Mouse (Mus musculus) liver, embryonic 14.5 days (tissue): ENCODE measurements around the gene Scap. TPM values are rescaled to one million over a fixed set of nuclear protein-coding genes. Genes with fewer than 3 reads are reported as not detected.

Experiments used
- ATAC-seq: fragments of 200-750 bp; cut with Nextera tagmentation; 2 replicates; pipeline ENCODE4 v1.8.0; 2017; ENCODE audit warnings: moderate number of reproducible peaks, mild to moderate bottlenecking, moderate library complexity; ENCODE audit not compliant: insufficient read depth
- DNase-seq, 3 experiments: peaks; one replicate each; pipeline ENCODE4 v3.0.0-alpha.2; 2012 to 2013; ENCODE audit warnings: low read depth in 3 of 3, low spot score in 3 of 3
- H3K27ac ChIP-seq: fragments of 300-500 bp; sonication (generic); 2 replicates; pipeline ENCODE4 v1.5.1; 2014; ENCODE audit warnings: moderate library complexity, mild to moderate bottlenecking, control low read depth, inconsistent platforms
- H3K27me3 ChIP-seq: fragments of 300-500 bp; sonication (generic); 2 replicates; pipeline ENCODE4 v1.6.1; 2014; ENCODE audit warnings: mild to moderate bottlenecking, low read length, moderate library complexity; ENCODE audit not compliant: control insufficient read depth, insufficient read depth
- H3K36me3 ChIP-seq: fragments of 300-500 bp; sonication (generic); replicated peaks from 2 replicates; pipeline ENCODE4 v1.6.1; 2014; ENCODE audit warnings: low read depth; ENCODE audit not compliant: control insufficient read depth, insufficient read depth
- H3K4me1 ChIP-seq, 2 experiments: fragments of 200-500 bp in 1 of 2; fragments of 300-500 bp in 1 of 2; sonication (generic) in 1 of 2; replicated peaks; 2 replicates each; pipeline ENCODE4 v1.6.1; 2012 to 2014; ENCODE audit warnings: antibody characterized with exemption in 1 of 2, inconsistent platforms in 1 of 2, low read length in 1 of 2; ENCODE audit not compliant: control insufficient read depth in 2 of 2, insufficient read depth in 2 of 2
- H3K4me2 ChIP-seq: fragments of 300-500 bp; sonication (generic); 2 replicates; pipeline ENCODE4 v1.6.1; 2014; ENCODE audit warnings: low read depth, mild to moderate bottlenecking, control low read depth, moderate library complexity
- H3K4me3 ChIP-seq, 2 experiments: fragments of 200-500 bp in 1 of 2; fragments of 300-500 bp in 1 of 2; sonication (generic) in 1 of 2; 2 replicates each; pipeline ENCODE4 v1.5.1; 2012 to 2014; ENCODE audit warnings: low read depth in 2 of 2, low read length in 2 of 2, mild to moderate bottlenecking in 2 of 2, control low read depth in 1 of 2, inconsistent platforms in 1 of 2, moderate library complexity in 1 of 2; ENCODE audit not compliant: insufficient read depth in 1 of 2
- H3K9ac ChIP-seq: fragments of 300-500 bp; sonication (generic); replicated peaks from 2 replicates; pipeline ENCODE4 v1.6.1; 2014; ENCODE audit warnings: mild to moderate bottlenecking, control low read depth, moderate library complexity
- H3K9me3 ChIP-seq: fragments of 300-500 bp; sonication (generic); 2 replicates; pipeline ENCODE4 v1.6.1; 2016; ENCODE audit warnings: low read length, mixed read lengths; ENCODE audit not compliant: control insufficient read depth
- CTCF ChIP-seq: IDR thresholded peaks from 2 replicates; pipeline ENCODE4 v1.5.1; 2016; ENCODE audit warnings: antibody characterized with exemption, low read depth, control low read depth
- EP300 ChIP-seq: IDR thresholded peaks from 2 replicates; pipeline ENCODE4 v1.6.1; 2016; ENCODE audit warnings: antibody characterized with exemption, low read depth
- WGBS: fragments of 180-500 bp; shearing (Covaris S2); extraction: QIAGEN DNeasy Blood & Tissue Kit; methylation state at CpG from one replicate; pipeline ENCODE4 v1.1.7; 2014; ENCODE audit not compliant: insufficient replicate concordance; 5-methylcytosine and 5-hydroxymethylcytosine counted together
- polyA plus RNA-seq, 2 experiments: library from polyadenylated mRNA; depleted of rRNA in 1 of 2; stranded (reverse) in 1 of 2; unstranded in 1 of 2; fragments of >200 nt; fragmentation: Nextera tagmentation in 1 of 2; extraction: Ambion mirVana in 1 of 2; gene quantifications; 2 replicates each; pipeline versions ENCODE4 v1.2.1 to v1.2.3; 2012 to 2014

The Scap gene
- polyA plus RNA-seq, 2 experiments = 9.4 to 15.6 TPM

DNA sequence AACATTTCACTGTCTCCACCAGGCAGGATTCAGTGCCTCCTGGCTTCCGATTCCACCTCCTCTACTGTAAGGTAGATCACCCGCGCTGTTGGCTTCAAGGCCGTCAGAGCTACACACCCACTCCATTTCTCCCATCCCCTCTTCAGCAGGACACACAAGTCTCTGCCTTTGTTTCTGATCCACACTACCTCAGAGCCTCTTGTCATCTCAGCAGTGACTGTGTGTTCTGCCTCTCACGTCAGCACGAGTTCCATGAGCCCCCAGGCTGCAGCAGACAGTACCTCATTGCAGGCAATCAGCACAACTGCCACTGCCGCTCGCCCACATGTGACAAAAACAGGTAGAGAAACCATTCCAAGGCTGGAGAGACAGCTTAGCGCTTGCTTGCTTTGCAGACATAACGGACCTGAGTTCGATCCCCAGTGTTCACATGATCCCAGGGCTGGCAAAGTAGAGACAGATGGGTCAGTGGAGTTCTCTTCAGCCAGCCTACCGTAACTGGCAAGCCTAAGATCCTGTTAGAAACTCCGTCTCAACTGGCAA, 39.1 kb upstream of the Scap start:
- no peak for DNase-seq
- Histone ChIP-seq H3K36me3 (no peaks in the 10 kb centered on the region), H3K27ac (no peak overlapping the region), H3K9ac (no peak overlapping the region), H3K4me2 (no peak overlapping the region), H3K27me3 (no peaks in the 10 kb centered on the region), H3K4me3 (no peak overlapping the region), H3K9me3 (no peaks in the 10 kb centered on the region), H3K4me1 (no peaks in the 10 kb centered on the region)
- WGBS = 77% methylated on average over 13 of the region's 13 CpGs
- no peak for ATAC-seq
- TF ChIP-seq EP300 = no peak
- no peak for TF ChIP-seq CTCF

DNA sequence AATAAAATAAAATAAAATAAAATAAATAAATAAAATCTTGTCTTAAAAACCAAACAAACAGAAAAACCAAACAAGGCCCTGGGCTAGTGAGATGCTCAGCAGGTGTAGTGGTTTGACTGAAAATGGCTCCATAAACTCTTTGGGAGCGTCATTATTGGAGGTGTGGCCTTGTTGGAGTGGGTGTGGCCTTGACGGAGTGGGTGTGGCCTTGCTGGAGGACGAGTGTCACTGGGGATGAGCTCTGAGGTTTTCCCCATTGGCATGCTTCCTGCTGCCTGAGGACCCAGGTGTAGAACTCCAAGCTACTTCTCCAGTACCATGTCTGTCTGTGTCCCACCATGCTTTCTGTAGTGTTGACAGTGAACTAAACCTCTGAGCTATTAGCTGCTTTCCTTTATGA, 38.3 kb upstream of the Scap start:
- no peaks in the 10 kb centered on the region for H3K36me3 ChIP-seq
- no peaks in the 10 kb centered on the region for H3K4me1 ChIP-seq
- DNase-seq (no peak), ATAC-seq (no peak)
- no peaks in the 10 kb centered on the region for H3K27me3 ChIP-seq
- H3K4me2 ChIP-seq = no peak overlapping the region
- TF ChIP-seq CTCF (no peak), EP300 (no peak)
- no peaks in the 10 kb centered on the region for H3K9me3 ChIP-seq
- H3K9ac ChIP-seq = no peak overlapping the region
- H3K4me3 ChIP-seq = no peak overlapping the region
- no peak overlapping the region for H3K27ac ChIP-seq
- 27% methylated on average over 3 of the region's 3 CpGs for WGBS

DNA sequence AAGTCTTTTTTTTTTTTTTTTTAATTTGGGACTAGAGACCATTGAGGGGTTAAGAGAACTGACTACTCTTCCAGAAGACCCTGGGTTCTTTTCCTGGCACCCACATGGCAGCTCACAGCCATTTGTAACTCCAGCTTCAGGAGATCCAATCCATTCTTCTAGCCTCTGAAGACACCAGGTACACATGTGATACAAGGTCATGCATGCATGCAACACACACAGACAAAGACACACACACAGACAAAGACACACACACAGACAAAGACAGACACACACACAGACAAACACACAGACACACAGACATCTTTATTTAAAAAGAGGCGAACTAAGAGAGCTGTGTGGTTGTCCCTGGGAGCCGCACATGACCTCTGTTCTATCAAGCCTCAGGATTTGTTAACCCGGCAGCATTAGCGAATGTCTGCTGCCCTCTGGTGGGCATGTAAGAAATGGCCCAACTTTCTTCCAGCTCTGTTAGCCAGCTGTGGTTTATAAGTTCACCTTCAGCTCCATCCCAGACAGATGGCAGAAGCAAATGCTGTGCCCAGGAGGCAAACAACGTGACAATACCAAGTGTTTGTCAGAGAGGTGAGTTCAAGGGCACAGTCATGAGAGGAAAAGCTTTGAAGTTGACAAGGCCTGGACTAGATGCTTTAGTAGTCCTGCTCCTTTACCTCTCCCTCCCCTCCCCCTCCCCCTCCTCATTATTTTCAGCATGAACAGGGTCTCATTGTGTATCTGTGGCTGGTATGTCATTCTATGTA, 36.0 kb upstream of the Scap start:
- no peak for ATAC-seq
- DNase-seq = peak; percentile 45 to 50 (median 49)
- Histone ChIP-seq H3K36me3 (no peaks in the 10 kb centered on the region), H3K9me3 (no peaks in the 10 kb centered on the region; the same call in 1 of the 2 replicates), H3K27ac (no peak overlapping the region), H3K4me1 (no peaks in the 10 kb centered on the region), H3K9ac (no peak overlapping the region), H3K27me3 (no peaks in the 10 kb centered on the region), H3K4me2 (no peak overlapping the region), H3K4me3 (no peak overlapping the region)
- TF ChIP-seq EP300 (no peak), CTCF (peak; percentile 93)
- under 1% methylated on average over 5 of the region's 5 CpGs for WGBS

DNA sequence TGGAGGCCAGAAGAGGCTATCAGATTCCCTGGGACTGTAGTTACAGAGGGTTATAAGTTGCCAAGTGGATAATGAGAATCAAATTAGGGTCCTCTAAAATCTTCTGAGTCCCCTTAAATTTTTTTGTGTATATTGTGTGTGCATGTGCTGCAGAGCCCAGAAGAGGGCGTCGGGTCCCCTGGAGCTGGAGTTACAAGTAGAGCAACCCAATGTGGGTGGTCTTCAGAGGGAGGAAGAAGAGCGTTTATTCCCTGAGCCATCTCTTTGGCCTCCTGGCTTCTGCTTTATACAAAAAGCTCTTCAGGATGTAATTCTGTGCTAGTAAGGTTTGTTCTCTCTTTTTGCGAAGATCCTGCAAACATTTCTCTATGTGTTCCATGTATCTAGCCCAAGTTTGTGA, 28.6 kb upstream of the Scap start:
- ATAC-seq (no peak; the same call in 1 of the 2 replicates), DNase-seq (peak in 1 of 3 experiments; percentile 42)
- no peaks in the 10 kb centered on the region for H3K36me3 ChIP-seq
- peak overlapping the region; percentile 95 for H3K4me2 ChIP-seq
- peak overlapping the region; percentile 77 to 78 for H3K4me3 ChIP-seq
- peak overlapping the region; percentile 48 for H3K27ac ChIP-seq
- TF ChIP-seq EP300 (no peak), CTCF (peak; percentile 52)
- WGBS = 4% methylated on average over 4 of the region's 4 CpGs
- H3K27me3 ChIP-seq = no peaks in the 10 kb centered on the region
- H3K4me1 ChIP-seq = peaks cover 11 to 13% of the 10 kb centered on the region in 2 experiments
- peak overlapping the region; percentile 77 for H3K9ac ChIP-seq
- H3K9me3 ChIP-seq = no peaks in the 10 kb centered on the region; the same call in 1 of the 2 replicates

- ATAC-seq = peak; percentile 98
- Histone ChIP-seq H3K36me3 (peaks cover 2% of the 10 kb centered on the region), H3K27ac (peak within 1 kb of the TSS; percentile 48), H3K4me2 (peak within 1 kb of the TSS; percentile 95), H3K4me3 (peak within 1 kb of the TSS; percentile 77 to 78), H3K4me1 (peaks cover 11 to 13% of the 10 kb centered on the region in 2 experiments), H3K9ac (peak within 1 kb of the TSS; percentile 77), H3K9me3 (no peaks in the 10 kb centered on the region; the same call in 1 of the 2 replicates), H3K27me3 (no peaks in the 10 kb centered on the region)
- no peak for TF ChIP-seq EP300
- TF ChIP-seq CTCF = no peak; the same call in 1 of the 2 replicates
- WGBS = under 1% methylated on average over 46 of the region's 46 CpGs
- DNase-seq = peak; percentile 82 to 86 (median 85)
These were observed 28.0 kb upstream of the Scap start, which contains the start of gene Elp6 for GRCm38 (mm10) chr9:110304969-110305651. Gene Elp6 (plus strand): TSS chr9:110305173.
